Comparison of ENCODE assay signal across 9 mouse cellular contexts in genomic region chr10:94690376-94690775, GRCm38 (mm10). TPM values are rescaled to one million over a fixed set of nuclear protein-coding genes. Genes with fewer than 3 reads are reported as not detected.
DNase-seq lines count a peak whose midpoint lies in the region; ATAC-seq lines count a peak whose summit lies in the region.
"Had no signal": no experiment of that assay in that cellular context is flagged by ENCODE, and none has a peak within 500 bp of the region (broad histone marks: within the 10 kb centered on the region; RNA-seq: fewer than 3 reads in every experiment).

No protein-coding gene starts in this region.

- H3K4me2 ChIP-seq in liver, embryonic 11.5 days: peak overlapping the region; percentile 37
- no peak overlapping the region for H3K4me2 ChIP-seq in hindbrain, embryonic 11.5 days (replicated peaks; ENCODE audit: low read depth, low read length)
- H3K4me2 ChIP-seq in midbrain, embryonic 13.5 days (replicated peaks): peak overlapping the region; percentile 16; the same call in 1 of the 2 replicates

- H3K9me3 ChIP-seq in liver, embryonic 11.5 days (ENCODE audit: control insufficient read depth, low read length): no peaks in the 10 kb centered on the region
- H3K9me3 ChIP-seq in hindbrain, embryonic 11.5 days (ENCODE audit: control insufficient read depth, low read length): no peaks in the 10 kb centered on the region
- no peaks in the 10 kb centered on the region for H3K9me3 ChIP-seq in midbrain, embryonic 13.5 days

- H3K4me3 ChIP-seq in liver, embryonic 11.5 days (ENCODE audit: low read depth, low read length): no peak overlapping the region
- no peak overlapping the region for H3K4me3 ChIP-seq in hindbrain, embryonic 11.5 days (ENCODE audit: low read depth, low read length)
- H3K4me3 ChIP-seq in midbrain, embryonic 13.5 days (replicated peaks): no peak overlapping the region

- WGBS in liver, embryonic 11.5 days: 30% methylated on average over 1 of the region's 1 CpGs
- 81% methylated on average over 1 of the region's 1 CpGs for WGBS in hindbrain, embryonic 11.5 days
- WGBS in midbrain, embryonic 13.5 days: 86% methylated on average over 1 of the region's 1 CpGs

- no peak overlapping the region for H3K9ac ChIP-seq in liver, embryonic 11.5 days (ENCODE audit: low read depth, low read length)
- no peak overlapping the region for H3K9ac ChIP-seq in hindbrain, embryonic 11.5 days (ENCODE audit: low read depth, low read length)
- H3K9ac ChIP-seq in midbrain, embryonic 13.5 days (replicated peaks): no peak overlapping the region

- H3K4me1 ChIP-seq in liver, embryonic 11.5 days (replicated peaks; ENCODE audit: control insufficient read depth, insufficient read depth, low read length): peaks cover 6% of the 10 kb centered on the region
- H3K4me1 ChIP-seq in hindbrain, embryonic 11.5 days (replicated peaks; ENCODE audit: control insufficient read depth, insufficient read depth, low read length): no peaks in the 10 kb centered on the region
- peaks cover 19% of the 10 kb centered on the region for H3K4me1 ChIP-seq in midbrain, embryonic 13.5 days (replicated peaks)

- H3K27me3 ChIP-seq in liver, embryonic 11.5 days (replicated peaks; ENCODE audit: control insufficient read depth, insufficient read depth, low read length): no peaks in the 10 kb centered on the region
- no peaks in the 10 kb centered on the region for H3K27me3 ChIP-seq in hindbrain, embryonic 11.5 days (ENCODE audit: control insufficient read depth, insufficient read depth, low read length)
- no peaks in the 10 kb centered on the region for H3K27me3 ChIP-seq in midbrain, embryonic 13.5 days

- DNase-seq in liver, embryonic 11.5 days (ENCODE audit: low spot score): no peak
- DNase-seq in liver: no peak
- DNase-seq in MEL-GATA-1-ER (ENCODE audit: extremely low read depth, low read depth): peak; percentile 33
- DNase-seq in hindbrain, embryonic 11.5 days (ENCODE audit: low spot score): peak; percentile 8
- DNase-seq in kidney, adult 18-20 months: no peak
- DNase-seq: cerebellum, postnatal 14 days; gastrocnemius, postnatal 14 days had no signal

- no peak for ATAC-seq in liver, embryonic 11.5 days (replicated peaks; ENCODE audit: low FRiP score)
- no peak for ATAC-seq in hindbrain, embryonic 11.5 days (ENCODE audit: low FRiP score)
- ATAC-seq in midbrain, embryonic 13.5 days: no peak
- ATAC-seq in frontal cortex, adult (ENCODE audit: low TSS enrichment): no peak

- no peaks in the 10 kb centered on the region for H3K36me3 ChIP-seq in liver, embryonic 11.5 days (ENCODE audit: control insufficient read depth, insufficient read depth, low read length)
- no peaks in the 10 kb centered on the region for H3K36me3 ChIP-seq in hindbrain, embryonic 11.5 days (ENCODE audit: control insufficient read depth, insufficient read depth, low read length)
- no peaks in the 10 kb centered on the region for H3K36me3 ChIP-seq in midbrain, embryonic 13.5 days

- H3K27ac ChIP-seq in liver, embryonic 11.5 days (ENCODE audit: low read depth, low read length): no peak overlapping the region
- H3K27ac ChIP-seq in hindbrain, embryonic 11.5 days (ENCODE audit: low read depth, low read length): no peak overlapping the region
- H3K27ac ChIP-seq in midbrain, embryonic 13.5 days: no peak overlapping the region

RNA-seq across cellular contexts. Expression of gene Cep83, which starts 1.9 kb away (rescaled TPM):
- polyA plus RNA-seq in liver, embryonic 11.5 days (2014; fragmentation: Nextera tagmentation; extraction: Ambion mirVana): 19.1 and 20.1 TPM in 2 replicates
- 23.1 and 26.8 TPM in 2 replicates for polyA plus RNA-seq in hindbrain, embryonic 11.5 days (2014; fragmentation: Nextera tagmentation; extraction: Ambion mirVana)
- 19.2 and 19.4 TPM in 2 replicates for polyA plus RNA-seq in midbrain, embryonic 13.5 days (2015; fragmentation: Nextera tagmentation; extraction: Ambion mirVana)

Comparison
In these comparisons a context has a peak if more than half of its experiments do, and no peak if none do; other contexts are left out.
1. DNase-seq: peak in MEL-GATA-1-ER (single experiment) and hindbrain, embryonic 11.5 days (single experiment); none in liver, embryonic 11.5 days (single experiment), liver (single experiment) and kidney, adult 18-20 months (single experiment).